Mouse (Mus musculus) G1E (cell line): ENCODE data around the gene Zdhhc23.

Experiments
- CTCF ChIP-seq: IDR thresholded peaks from 2 replicates; pipeline ENCODE4 v1.5.1; 2012; ENCODE audit warnings: low read depth, low read length, inconsistent platforms, mixed read lengths
- GATA1 ChIP-seq: IDR thresholded peaks from 2 replicates; pipeline ENCODE4 v1.6.1; 2012; ENCODE audit warnings: borderline replicate concordance, low read length, inconsistent platforms, mixed read lengths

GRCm38 (mm10) chr16:43980110-43980609 is 569 bp upstream of the Zdhhc23 start:
- no peak for TF ChIP-seq CTCF
- no peak for TF ChIP-seq GATA1
